Mouse (Mus musculus): ENCODE measurements at regions not wholly inside any gene's neighbourhood (a gene's known extent, or its start where the extent isn't known, plus 50 kb on each side); places are given as distances from the start of the nearest gene placed in this dataset.

DNA sequence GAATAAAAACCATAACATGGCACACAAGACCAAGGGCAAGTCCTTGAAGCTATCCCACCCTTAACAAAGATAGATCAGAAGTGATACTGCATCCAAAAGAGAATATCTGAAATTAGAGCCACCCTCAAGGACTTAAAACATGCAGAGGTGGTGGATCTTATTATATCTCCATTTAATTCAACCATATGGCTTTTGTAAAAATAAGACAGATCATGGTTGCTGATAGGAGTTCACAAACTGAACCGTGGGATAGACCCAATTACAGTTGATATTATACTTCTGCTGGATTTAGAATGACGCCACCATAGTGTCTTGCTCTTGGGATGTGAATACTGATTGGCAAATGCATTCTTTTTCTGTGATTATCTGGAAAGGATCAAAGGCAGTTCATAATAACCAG is 84.5 kb upstream of the F13a1 start:
- TF ChIP-seq CTCF (IDR thresholded peaks at IDR 0.05; ENCODE audit: low read depth, low read length), result no peak
- TF ChIP-seq POLR2AphosphoS5 (IDR thresholded peaks at IDR 0.05; ENCODE audit: insufficient replicate concordance, low read depth, low read length), result no peak
